Mouse (Mus musculus) heart, embryonic 11.5 days (tissue): Measurements from ENCODE around the gene Slmap. TPM values are rescaled to one million over a fixed set of nuclear protein-coding genes. Genes with fewer than 3 reads are reported as not detected.

ENCODE experiments used
- ATAC-seq: fragments of 200-750 bp; cut with Nextera tagmentation; replicated peaks from 2 replicates; pipeline ENCODE4 v1.8.0; 2017; ENCODE audit warnings: moderate library complexity; ENCODE audit not compliant: insufficient number of reproducible peaks, low FRiP score, low TSS enrichment
- H3K27ac ChIP-seq: fragments of 300-500 bp; sonication (generic); 2 replicates; pipeline ENCODE4 v1.5.1; 2014; ENCODE audit warnings: mild to moderate bottlenecking, low read depth, low read length
- H3K27me3 ChIP-seq: fragments of 300-500 bp; sonication (generic); 2 replicates; pipeline ENCODE4 v1.6.1; 2014; ENCODE audit warnings: mild to moderate bottlenecking, low read length, mixed read lengths; ENCODE audit not compliant: control insufficient read depth, insufficient read depth
- H3K36me3 ChIP-seq: fragments of 300-500 bp; sonication (generic); 2 replicates; pipeline ENCODE4 v1.6.1; 2014; ENCODE audit warnings: mild to moderate bottlenecking, low read length, moderate library complexity, mixed read lengths; ENCODE audit not compliant: control insufficient read depth, insufficient read depth
- H3K4me1 ChIP-seq: fragments of 300-500 bp; sonication (generic); 2 replicates; pipeline ENCODE4 v1.6.1; 2014; ENCODE audit warnings: low read length; ENCODE audit not compliant: control insufficient read depth, insufficient read depth
- H3K4me2 ChIP-seq: fragments of 300-500 bp; sonication (generic); 2 replicates; pipeline ENCODE4 v1.6.1; 2014; ENCODE audit warnings: mild to moderate bottlenecking, moderate library complexity
- H3K4me3 ChIP-seq: fragments of 300-500 bp; sonication (generic); 2 replicates; pipeline ENCODE4 v1.5.1; 2014; ENCODE audit warnings: low read depth, low read length
- H3K9ac ChIP-seq: fragments of 300-500 bp; sonication (generic); 2 replicates; pipeline ENCODE4 v1.6.1; 2014; ENCODE audit warnings: mild to moderate bottlenecking, low read depth, low read length, moderate library complexity
- H3K9me3 ChIP-seq: fragments of 300-500 bp; sonication (generic); replicated peaks from 2 replicates; pipeline ENCODE4 v1.6.1; 2016; ENCODE audit warnings: low read length; ENCODE audit not compliant: control insufficient read depth
- WGBS: fragments of 180-500 bp; shearing (Covaris S2); extraction: QIAGEN DNeasy Blood & Tissue Kit; methylation state at CpG from one replicate; pipeline ENCODE4 v1.1.7; 2014; ENCODE audit not compliant: insufficient replicate concordance; 5-methylcytosine and 5-hydroxymethylcytosine counted together
- polyA plus RNA-seq: library from polyadenylated mRNA; unstranded; fragments of >200 nt; fragmentation: Nextera tagmentation; extraction: Ambion mirVana; gene quantifications from 2 replicates; pipeline ENCODE4 v1.2.1, GENCODE M21; 2014

The Slmap gene
- polyA plus RNA-seq, 1 experiment from 2014 or later, result 76.2 TPM

DNA sequence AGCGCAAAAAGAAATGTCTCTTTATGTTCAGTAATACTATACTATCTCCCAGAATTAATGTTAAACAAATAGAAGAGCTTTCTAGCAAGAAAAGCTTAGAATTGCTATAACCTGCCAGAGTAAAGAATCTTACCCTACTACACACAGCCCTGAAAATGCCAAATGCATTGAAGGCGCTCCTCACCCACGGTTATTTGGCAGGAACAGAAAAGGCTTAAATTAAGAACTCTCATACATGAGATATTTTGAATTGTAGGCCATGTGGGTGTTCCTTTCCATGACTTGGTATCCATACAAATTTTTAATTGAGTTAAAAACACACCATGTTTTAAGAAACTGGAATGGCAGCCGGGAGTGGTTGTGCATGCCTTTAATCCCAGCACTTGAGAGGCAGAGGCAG, 4.5 kb upstream of the Slmap start:
- H3K9ac ChIP-seq, result no peak overlapping the region
- 86% methylated on average over 4 of the region's 4 CpGs for WGBS
- no peak for ATAC-seq
- H3K27me3 ChIP-seq, result no peaks in the 10 kb centered on the region
- no peaks in the 10 kb centered on the region for H3K4me1 ChIP-seq
- H3K9me3 ChIP-seq, result no peaks in the 10 kb centered on the region
- H3K36me3 ChIP-seq, result no peaks in the 10 kb centered on the region
- H3K4me3 ChIP-seq, result no peak overlapping the region
- no peak overlapping the region for H3K4me2 ChIP-seq
- no peak overlapping the region for H3K27ac ChIP-seq

DNA sequence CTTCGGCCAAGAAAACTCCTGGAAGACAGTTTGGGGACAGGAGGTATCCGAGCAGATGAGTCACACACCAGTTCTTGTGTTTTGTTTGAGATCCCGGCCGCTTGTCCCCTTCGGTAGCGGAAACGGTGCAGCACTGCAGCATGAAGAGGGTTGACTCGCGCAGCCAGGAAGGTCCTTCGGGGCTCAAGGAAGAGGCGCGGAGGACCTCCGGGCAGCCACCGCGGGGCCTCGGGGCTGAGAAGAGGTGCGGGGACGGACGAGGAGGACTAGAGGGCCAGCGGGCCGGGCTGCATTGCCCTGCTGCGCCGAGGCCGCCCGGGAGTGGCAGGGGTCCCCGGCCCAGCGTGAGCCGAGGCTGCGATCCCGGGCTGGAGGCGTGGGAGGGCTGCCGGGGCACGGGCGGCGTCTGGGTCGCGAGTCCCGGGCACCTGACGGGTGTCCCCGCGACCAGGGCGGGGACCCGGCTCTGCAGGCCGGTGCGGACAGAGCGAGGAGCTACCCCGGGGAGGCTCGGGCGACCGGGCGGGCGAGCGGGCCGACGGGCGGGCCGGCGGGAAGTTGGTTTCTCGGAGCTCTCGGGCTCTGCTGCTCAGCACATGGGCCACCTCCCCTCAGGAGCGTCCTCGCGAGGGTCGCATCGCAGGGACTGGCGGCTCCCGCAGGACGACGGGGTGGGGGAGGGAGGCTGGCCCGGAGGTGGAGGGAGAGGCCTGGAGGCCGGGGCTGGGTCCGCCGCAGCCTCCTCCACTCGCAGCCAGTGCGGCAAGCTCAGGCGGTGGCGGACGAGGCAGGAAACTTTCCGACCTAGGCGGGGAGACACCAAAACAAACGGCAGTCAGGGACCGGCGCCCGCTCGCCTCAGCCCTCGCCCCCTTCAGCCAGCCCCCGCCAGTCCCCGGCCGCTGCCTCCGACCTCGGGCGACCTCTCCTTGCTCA, 642 bp downstream of the Slmap start:
- Histone ChIP-seq H3K36me3 (no peaks in the 10 kb centered on the region), H3K9ac (peak overlapping the region; percentile 95), H3K27me3 (no peaks in the 10 kb centered on the region), H3K4me3 (peak overlapping the region; percentile 96), H3K27ac (peak overlapping the region; percentile 87), H3K4me1 (peaks cover 12% of the 10 kb centered on the region), H3K4me2 (peak overlapping the region; percentile 95), H3K9me3 (no peaks in the 10 kb centered on the region)
- peak; percentile 82 for ATAC-seq
- under 1% methylated on average over 89 of the region's 92 CpGs for WGBS

DNA sequence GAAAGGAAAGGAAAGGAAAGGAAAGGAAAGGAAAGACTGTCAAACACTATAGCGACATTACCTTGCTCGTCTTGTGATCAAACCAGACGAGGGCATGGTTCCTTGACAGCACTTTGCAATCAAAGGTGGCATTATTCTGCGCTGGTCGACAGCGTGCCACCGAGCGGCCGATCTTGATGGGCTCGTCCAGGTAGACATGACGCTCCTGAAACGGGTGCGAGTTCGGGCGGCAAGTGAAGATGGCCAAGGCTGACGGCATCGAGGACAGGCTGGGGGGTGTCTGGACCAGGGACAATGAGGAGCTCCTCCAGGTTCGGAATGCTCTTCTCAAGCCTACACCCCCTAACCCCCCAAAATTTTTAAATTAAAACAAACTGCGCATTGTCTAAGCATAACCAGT, 1.5 kb downstream of the Slmap start:
- no peaks in the 10 kb centered on the region for H3K9me3 ChIP-seq

DNA sequence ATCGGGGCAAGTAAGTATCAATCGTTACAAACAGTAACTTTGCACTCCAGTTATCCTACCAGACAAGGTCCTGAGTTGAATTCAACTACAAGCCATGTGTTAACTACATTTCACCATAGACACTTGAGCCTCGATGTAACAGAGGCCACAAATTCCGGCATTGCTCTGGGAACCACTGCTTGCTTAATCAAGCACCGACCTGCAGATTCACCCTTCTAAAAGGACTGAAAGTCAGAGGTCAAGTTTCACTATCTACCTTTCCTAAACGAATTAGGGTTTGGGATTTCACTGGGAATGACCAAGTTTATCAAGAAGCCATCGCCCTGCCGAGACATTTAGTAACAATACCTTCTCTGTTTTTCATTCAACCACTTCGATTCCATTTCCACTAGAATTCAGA, 2.0 kb downstream of the Slmap start:
- Histone ChIP-seq H3K4me2 (peak overlapping the region; percentile 95), H3K36me3 (no peaks in the 10 kb centered on the region), H3K27me3 (no peaks in the 10 kb centered on the region), H3K9me3 (no peaks in the 10 kb centered on the region), H3K4me3 (peak overlapping the region; percentile 96), H3K27ac (no peak overlapping the region), H3K9ac (peak overlapping the region; percentile 95; the same call in 1 of the 2 replicates), H3K4me1 (peaks cover 12% of the 10 kb centered on the region)
- ATAC-seq, result no peak
- WGBS, result 47% methylated on average over 9 of the region's 9 CpGs

More for the DNA sequence above, 1.5 kb downstream of the Slmap start:
- Histone ChIP-seq H3K4me3 (peak overlapping the region; percentile 96), H3K4me2 (peak overlapping the region; percentile 95), H3K9ac (peak overlapping the region; percentile 95), H3K27me3 (no peaks in the 10 kb centered on the region), H3K27ac (no peak overlapping the region), H3K4me1 (peaks cover 12% of the 10 kb centered on the region), H3K36me3 (no peaks in the 10 kb centered on the region)
- WGBS, result 26% methylated on average over 19 of the region's 19 CpGs
- no peak for ATAC-seq

DNA sequence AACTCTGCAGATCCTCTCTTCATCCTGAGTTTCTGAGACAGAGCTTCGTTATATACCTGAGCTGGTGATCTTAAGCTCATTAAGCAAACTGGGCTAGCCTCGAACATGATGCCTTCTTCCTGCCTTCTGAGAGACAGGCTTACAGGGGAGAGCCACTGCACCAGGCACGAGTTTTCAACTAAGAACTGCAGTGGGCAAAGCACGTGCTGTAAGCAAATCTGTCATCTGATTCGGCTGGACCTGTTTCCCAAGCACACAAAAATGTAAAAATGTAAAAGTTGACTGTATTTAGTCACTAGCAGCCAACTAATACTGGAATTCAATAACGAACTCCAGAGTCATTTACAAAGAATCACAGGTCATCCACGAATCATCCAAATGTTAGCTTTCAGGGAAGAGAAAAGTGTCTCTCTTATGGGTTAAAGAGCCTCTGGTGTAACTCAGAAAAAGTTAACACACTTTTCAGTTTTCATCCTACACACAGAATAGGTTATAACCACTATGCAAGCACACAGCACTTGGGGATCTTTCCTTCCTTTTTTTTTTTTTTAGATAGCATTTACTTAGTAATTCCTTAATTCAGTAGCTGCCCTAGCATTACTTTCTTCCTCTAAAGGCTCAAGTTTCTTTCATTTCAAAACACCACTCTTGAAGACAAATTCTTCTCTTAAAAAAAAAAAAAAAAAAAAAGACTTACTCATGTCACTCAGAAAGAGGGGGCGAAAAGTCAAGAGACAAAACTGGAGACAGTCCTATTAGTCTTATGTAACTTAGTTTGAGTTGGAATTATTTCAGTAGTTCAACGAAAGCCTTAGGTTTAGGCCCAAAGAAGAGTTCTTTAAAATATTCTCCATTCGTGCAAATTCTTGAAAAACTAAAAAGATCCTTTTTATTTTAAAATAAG, 3.1 kb downstream of the Slmap start:
- H3K4me3 ChIP-seq, result no peak overlapping the region
- no peaks in the 10 kb centered on the region for H3K36me3 ChIP-seq
- H3K9ac ChIP-seq, result no peak overlapping the region
- no peak for ATAC-seq
- H3K27ac ChIP-seq, result no peak overlapping the region
- 74% methylated on average over 10 of the region's 10 CpGs for WGBS
- 0 out of 2 replicates have a peak overlapping the region, but pooled peaks have one; percentile 2 for H3K4me2 ChIP-seq
- H3K27me3 ChIP-seq, result no peaks in the 10 kb centered on the region
- H3K9me3 ChIP-seq, result no peaks in the 10 kb centered on the region
- peaks cover 12% of the 10 kb centered on the region for H3K4me1 ChIP-seq

DNA sequence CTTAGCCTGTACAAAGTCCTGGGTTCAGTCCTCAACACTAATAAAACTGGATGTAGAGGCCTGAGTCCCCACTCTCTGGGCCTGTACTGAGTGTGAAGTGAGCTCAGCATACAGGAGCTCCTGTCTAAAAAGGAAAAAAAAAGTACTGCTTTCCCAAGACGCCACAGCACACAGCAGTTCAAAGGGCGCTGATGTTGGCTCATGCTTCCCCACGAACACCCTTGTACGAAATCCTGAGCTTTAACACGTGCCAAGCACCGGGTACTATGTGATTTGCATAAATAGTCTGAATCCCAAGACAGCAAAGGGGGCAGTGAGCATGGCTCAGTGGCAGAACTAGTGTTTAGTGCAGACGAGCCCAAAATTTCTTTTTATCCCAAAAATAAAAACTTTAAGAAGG, 4.4 kb downstream of the Slmap start:
- no peaks in the 10 kb centered on the region for H3K36me3 ChIP-seq
- no peak overlapping the region for H3K4me2 ChIP-seq
- no peaks in the 10 kb centered on the region for H3K27me3 ChIP-seq
- no peak for ATAC-seq
- no peak overlapping the region for H3K9ac ChIP-seq
- WGBS, result 81% methylated on average over 7 of the region's 7 CpGs
- H3K4me1 ChIP-seq, result peaks cover 12% of the 10 kb centered on the region
- H3K9me3 ChIP-seq, result no peaks in the 10 kb centered on the region
- H3K4me3 ChIP-seq, result no peak overlapping the region
- H3K27ac ChIP-seq, result no peak overlapping the region

DNA sequence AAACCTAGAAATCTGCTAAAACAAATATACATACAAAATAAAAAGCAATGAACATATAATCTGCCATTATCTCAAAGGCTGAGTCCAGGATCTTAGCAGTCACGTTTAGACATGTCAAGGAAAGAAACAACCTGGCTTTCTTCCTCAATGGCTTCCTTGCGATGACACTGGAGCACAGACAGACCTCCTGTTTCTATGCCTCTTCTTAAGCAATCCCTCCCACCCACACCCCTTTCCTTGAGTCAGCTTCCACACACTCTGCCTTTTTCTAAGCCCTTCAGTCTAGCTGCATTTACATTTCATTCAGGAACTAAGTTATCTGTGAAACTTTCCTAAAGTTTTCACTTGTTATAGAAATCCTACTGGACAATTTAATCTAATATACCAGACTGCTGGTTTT, 6.4 kb downstream of the Slmap start:
- Histone ChIP-seq H3K4me1 (peaks cover 12% of the 10 kb centered on the region), H3K4me3 (no peak overlapping the region), H3K36me3 (no peaks in the 10 kb centered on the region), H3K27me3 (no peaks in the 10 kb centered on the region), H3K4me2 (no peak overlapping the region), H3K9me3 (no peaks in the 10 kb centered on the region), H3K27ac (no peak overlapping the region), H3K9ac (no peak overlapping the region)
- ATAC-seq, result no peak
- WGBS, result 61% methylated on average over 2 of the region's 2 CpGs

DNA sequence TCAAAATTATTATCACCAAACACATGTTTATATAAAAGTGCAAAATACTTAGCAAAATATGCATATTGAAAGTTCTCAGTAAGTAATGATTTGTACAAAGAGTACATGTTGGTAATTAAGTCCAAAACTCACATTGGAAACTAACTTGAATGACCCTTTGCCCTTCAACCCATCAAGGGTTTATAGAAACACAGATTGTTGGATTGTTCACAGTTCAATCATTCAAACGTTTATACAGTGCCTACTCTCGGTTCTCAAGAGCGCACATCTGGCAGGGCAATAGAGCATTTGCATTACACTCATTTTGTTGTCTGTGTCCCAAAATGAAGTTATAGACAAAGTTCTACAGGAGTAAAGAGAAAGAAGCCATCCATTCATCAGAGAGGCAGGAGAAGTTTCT, 8.8 kb downstream of the Slmap start:
- no peak for ATAC-seq
- Histone ChIP-seq H3K9me3 (no peaks in the 10 kb centered on the region), H3K36me3 (no peaks in the 10 kb centered on the region), H3K4me2 (no peak overlapping the region), H3K4me1 (0 out of 2 replicates have a peak, but pooled peaks cover 7% of the 10 kb centered on the region), H3K27me3 (no peaks in the 10 kb centered on the region), H3K9ac (no peak overlapping the region), H3K4me3 (no peak overlapping the region), H3K27ac (no peak overlapping the region)
- WGBS, result 75% methylated on average over 3 of the region's 3 CpGs
